Mouse (Mus musculus) forebrain, embryonic 11.5 days (tissue): Measurements from ENCODE around the gene Noto. TPM values are rescaled to one million over a fixed set of nuclear protein-coding genes. Genes with fewer than 3 reads are reported as not detected.
A peak's percentile ranks its signal among the peaks of the same experiment; 100 is the strongest.

Experiments used
- ATAC-seq: fragments of 200-750 bp; cut with Nextera tagmentation; replicated peaks from 2 replicates; pipeline ENCODE4 v1.8.0; 2017; ENCODE audit warnings: moderate TSS enrichment; ENCODE audit not compliant: low FRiP score
- DNase-seq: peaks from one replicate; pipeline ENCODE4 v3.0.0-alpha.2; 2017; ENCODE audit warnings: low spot score
- H3K27ac ChIP-seq: fragments of 300-500 bp; sonication (generic); 2 replicates; pipeline ENCODE4 v1.5.1; 2014; ENCODE audit warnings: low read depth, low read length
- H3K27me3 ChIP-seq: fragments of 300-500 bp; sonication (generic); 2 replicates; pipeline ENCODE4 v1.6.1; 2014; ENCODE audit warnings: mild to moderate bottlenecking, low read length, mixed read lengths; ENCODE audit not compliant: control insufficient read depth, insufficient read depth
- H3K36me3 ChIP-seq: fragments of 300-500 bp; sonication (generic); 2 replicates; pipeline ENCODE4 v1.6.1; 2014; ENCODE audit warnings: mild to moderate bottlenecking, low read length, moderate library complexity, mixed read lengths; ENCODE audit not compliant: control insufficient read depth, insufficient read depth
- H3K4me1 ChIP-seq: fragments of 300-500 bp; sonication (generic); replicated peaks from 2 replicates; pipeline ENCODE4 v1.6.1; 2014; ENCODE audit warnings: low read length, mixed read lengths; ENCODE audit not compliant: control insufficient read depth, insufficient read depth
- H3K4me2 ChIP-seq: fragments of 300-500 bp; sonication (generic); 2 replicates; pipeline ENCODE4 v1.6.1; 2014; ENCODE audit warnings: low read depth, mild to moderate bottlenecking, low read length, moderate library complexity, mixed read lengths; ENCODE audit not compliant: severe bottlenecking
- H3K4me3 ChIP-seq: fragments of 300-500 bp; sonication (generic); 2 replicates; pipeline ENCODE4 v1.5.1; 2014; ENCODE audit warnings: low read depth, low read length
- H3K9ac ChIP-seq: fragments of 300-500 bp; sonication (generic); 2 replicates; pipeline ENCODE4 v1.6.1; 2014; ENCODE audit warnings: low read length
- H3K9me3 ChIP-seq: fragments of 300-500 bp; sonication (generic); 2 replicates; pipeline ENCODE4 v1.6.1; 2016; ENCODE audit warnings: low read length, mixed read lengths; ENCODE audit not compliant: control insufficient read depth
- WGBS: fragments of 180-500 bp; shearing (Covaris S2); extraction: QIAGEN DNeasy Blood & Tissue Kit; methylation state at CpG from one replicate; pipeline ENCODE4 v1.1.7; 2014; 5-methylcytosine and 5-hydroxymethylcytosine counted together
- polyA plus RNA-seq: library from polyadenylated mRNA; unstranded; fragments of >200 nt; fragmentation: Nextera tagmentation; extraction: Ambion mirVana; gene quantifications from 2 replicates; pipeline ENCODE4 v1.2.1, GENCODE M21; 2014

Noto gene
- polyA plus RNA-seq: not detected in 2 replicates

- no peaks in the 10 kb centered on the region for H3K9me3 ChIP-seq
- H3K4me1 ChIP-seq: no peaks in the 10 kb centered on the region
- H3K9ac ChIP-seq: no peak within 1 kb of the TSS
- H3K4me3 ChIP-seq: no peak within 1 kb of the TSS
- 0 out of 2 replicates have a peak, but pooled peaks cover 2% of the 10 kb centered on the region for H3K27me3 ChIP-seq
- DNase-seq (no peak), ATAC-seq (no peak)
- H3K4me2 ChIP-seq: no peak within 1 kb of the TSS
- no peak within 1 kb of the TSS for H3K27ac ChIP-seq
- no peaks in the 10 kb centered on the region for H3K36me3 ChIP-seq
- 12% methylated on average over 28 of the region's 28 CpGs for WGBS
These were observed at the start of gene Noto for GRCm38 (mm10) chr6:85423836-85424379. TSS of gene Noto (plus strand) at chr6:85423886.

- Histone ChIP-seq H3K4me2 (peak within 1 kb of the TSS; percentile 97), H3K27ac (no peak within 1 kb of the TSS), H3K36me3 (no peaks in the 10 kb centered on the region), H3K4me3 (peak within 1 kb of the TSS; percentile 65), H3K9me3 (no peaks in the 10 kb centered on the region), H3K4me1 (0 out of 2 replicates have a peak, but pooled peaks cover 2% of the 10 kb centered on the region), H3K9ac (peak within 1 kb of the TSS; percentile 74), H3K27me3 (no peaks in the 10 kb centered on the region; the same call in 1 of the 2 replicates)
- 1% methylated on average over 80 of the region's 80 CpGs for WGBS
- ATAC-seq (peak; percentile 34), DNase-seq (no peak)
These were observed 49.5 kb upstream of the Noto start, which contains the start of gene Rab11fip5 for GRCm38 (mm10) chr6:85373951-85374733. TSS of gene Rab11fip5 (minus strand) at chr6:85374634.

- H3K27me3 ChIP-seq: no peaks in the 10 kb centered on the region; the same call in 1 of the 2 replicates
- H3K4me3 ChIP-seq: peak overlapping the region; percentile 65
- H3K36me3 ChIP-seq: no peaks in the 10 kb centered on the region
- 0 out of 2 replicates have a peak, but pooled peaks cover 2% of the 10 kb centered on the region for H3K4me1 ChIP-seq
- no peaks in the 10 kb centered on the region for H3K9me3 ChIP-seq
- WGBS: under 1% methylated on average over 19 of the region's 19 CpGs
- ATAC-seq: peak; percentile 98
- DNase-seq: peak; percentile 98
- no peak overlapping the region for H3K27ac ChIP-seq
- H3K9ac ChIP-seq: peak overlapping the region; percentile 29; the same call in 1 of the 2 replicates
- H3K4me2 ChIP-seq: peak overlapping the region; percentile 97
These were observed 49.0 kb upstream of the Noto start for GRCm38 (mm10) chr6:85374734-85375114.

- DNase-seq (no peak), ATAC-seq (no peak)
- Histone ChIP-seq H3K9me3 (no peaks in the 10 kb centered on the region), H3K27me3 (no peaks in the 10 kb centered on the region; the same call in 1 of the 2 replicates), H3K36me3 (no peaks in the 10 kb centered on the region), H3K27ac (no peak overlapping the region), H3K4me1 (0 out of 2 replicates have a peak, but pooled peaks cover 2% of the 10 kb centered on the region), H3K4me2 (no peak overlapping the region), H3K9ac (no peak overlapping the region), H3K4me3 (no peak overlapping the region)
- WGBS: 83% methylated on average over 4 of the region's 4 CpGs
These were observed 46.5 kb upstream of the Noto start for GRCm38 (mm10) chr6:85377066-85377734.

GRCm38 (mm10) chr6:85377876-85378275, 45.8 kb upstream of the Noto start:
- Histone ChIP-seq H3K9me3 (no peaks in the 10 kb centered on the region), H3K9ac (no peak overlapping the region), H3K27me3 (no peaks in the 10 kb centered on the region; the same call in 1 of the 2 replicates), H3K4me2 (no peak overlapping the region), H3K27ac (no peak overlapping the region), H3K36me3 (no peaks in the 10 kb centered on the region), H3K4me3 (no peak overlapping the region), H3K4me1 (0 out of 2 replicates have a peak, but pooled peaks cover 2% of the 10 kb centered on the region)
- no peak for ATAC-seq
- WGBS: 60% methylated on average over 5 of the region's 5 CpGs
- DNase-seq: no peak

- Histone ChIP-seq H3K27ac (no peak overlapping the region), H3K4me3 (no peak overlapping the region), H3K27me3 (no peaks in the 10 kb centered on the region), H3K36me3 (no peaks in the 10 kb centered on the region), H3K9ac (no peak overlapping the region), H3K9me3 (no peaks in the 10 kb centered on the region), H3K4me1 (0 out of 2 replicates have a peak, but pooled peaks cover 2% of the 10 kb centered on the region), H3K4me2 (no peak overlapping the region)
- WGBS: 59% methylated on average over 8 of the region's 8 CpGs
- ATAC-seq: no peak
- DNase-seq: no peak
These were observed 45.1 kb upstream of the Noto start for GRCm38 (mm10) chr6:85378629-85379028.

GRCm38 (mm10) chr6:85380201-85380900, 43.3 kb upstream of the Noto start:
- no peak overlapping the region for H3K27ac ChIP-seq
- no peak overlapping the region for H3K4me3 ChIP-seq
- ATAC-seq: peak; percentile 87

More at GRCm38 (mm10) chr6:85380201-85380900, 43.3 kb upstream of the Noto start:
- no peaks in the 10 kb centered on the region for H3K9me3 ChIP-seq
- H3K4me2 ChIP-seq: peak overlapping the region; percentile 33; the same call in 1 of the 2 replicates
- peak; percentile 93 for DNase-seq
- H3K27me3 ChIP-seq: no peaks in the 10 kb centered on the region
- H3K4me1 ChIP-seq: no peaks in the 10 kb centered on the region
- WGBS: 27% methylated on average over 10 of the region's 10 CpGs
- H3K36me3 ChIP-seq: no peaks in the 10 kb centered on the region
- H3K9ac ChIP-seq: no peak overlapping the region
